Mouse (Mus musculus): ENCODE results near the gene Otulinl.

DNA sequence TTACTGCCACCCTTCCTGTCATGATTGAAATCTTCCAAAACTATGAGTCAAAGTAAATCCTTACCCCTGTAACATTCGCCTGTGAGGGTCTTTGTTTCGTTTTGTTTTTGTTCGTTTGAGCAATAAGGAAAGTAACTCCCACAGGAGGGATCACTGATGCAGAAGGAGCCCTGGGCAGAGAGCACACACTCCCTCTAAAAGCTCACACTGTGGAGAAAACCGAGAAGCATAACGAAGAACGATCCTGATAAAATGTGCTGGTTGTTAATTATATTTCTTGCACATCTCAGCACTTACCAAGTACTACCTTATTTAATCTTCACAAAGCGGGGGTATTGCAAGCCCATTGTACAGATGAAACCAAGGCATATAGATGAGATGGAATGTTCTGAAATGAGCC, 10.8 kb upstream of the Otulinl start:
- no peak for TF ChIP-seq CTCF (conservative IDR thresholded peaks at IDR 0.05; ENCODE audit: low read length)
- no peak for TF ChIP-seq POU5F1 (IDR thresholded peaks at IDR 0.05; ENCODE audit: borderline replicate concordance, low read length)
- TF ChIP-seq NANOG (IDR thresholded peaks at IDR 0.05; ENCODE audit: borderline replicate concordance, low read length) = no peak

All from E14TG2a.4 (cell line).